Mouse (Mus musculus) E14TG2a.4 (cell line): Measurements from ENCODE around the gene Pdcd2.

Experiments
- H3K27me3 ChIP-seq: 2 replicates; pipeline ENCODE4 v1.6.1; 2014; ENCODE audit warnings: low read length, control low read depth; ENCODE audit not compliant: insufficient read depth
- H3K36me3 ChIP-seq: 2 replicates; pipeline ENCODE4 v1.6.1; 2014; ENCODE audit warnings: low read length, control low read depth; ENCODE audit not compliant: insufficient read depth
- H3K4me1 ChIP-seq: replicated peaks from 2 replicates; pipeline ENCODE4 v1.6.1; 2014; ENCODE audit warnings: low read depth, low read length, control low read depth
- H3K4me3 ChIP-seq: replicated peaks from 2 replicates; pipeline ENCODE4 v1.5.1; 2014; ENCODE audit warnings: mild to moderate bottlenecking, low read length
- H3K9me3 ChIP-seq: 2 replicates; pipeline ENCODE4 v1.6.1; 2014; ENCODE audit warnings: low read length, control low read depth
- CTCF ChIP-seq: conservative IDR thresholded peaks from 2 replicates; pipeline ENCODE4 v1.5.1; 2014; ENCODE audit warnings: low read length
- NANOG ChIP-seq: IDR thresholded peaks from 2 replicates; pipeline ENCODE4 v1.6.1; 2014; ENCODE audit warnings: borderline replicate concordance, low read length, mixed read lengths
- POU5F1 ChIP-seq: IDR thresholded peaks from 2 replicates; pipeline ENCODE4 v1.6.1; 2014; ENCODE audit warnings: low read length, borderline replicate concordance

Pdcd2 gene

GRCm38 (mm10) chr17:15518186-15518585 lies 8.9 kb downstream of the Pdcd2 start:
- Histone ChIP-seq H3K9me3 (no peaks in the 10 kb centered on the region), H3K4me3 (no peak overlapping the region), H3K4me1 (no peaks in the 10 kb centered on the region), H3K27me3 (no peaks in the 10 kb centered on the region), H3K36me3 (peaks cover 99% of the 10 kb centered on the region)
- TF ChIP-seq NANOG (no peak), POU5F1 (no peak), CTCF (no peak)

- Histone ChIP-seq H3K4me1 (no peaks in the 10 kb centered on the region), H3K9me3 (no peaks in the 10 kb centered on the region), H3K4me3 (no peak overlapping the region), H3K27me3 (no peaks in the 10 kb centered on the region), H3K36me3 (peaks cover 99% of the 10 kb centered on the region)
- TF ChIP-seq NANOG (no peak), POU5F1 (no peak), CTCF (no peak)
These were observed 9.3 kb downstream of the Pdcd2 start for GRCm38 (mm10) chr17:15517776-15518175.

GRCm38 (mm10) chr17:15510694-15511093 lies 16.4 kb downstream of the Pdcd2 start:
- TF ChIP-seq CTCF (no peak), POU5F1 (no peak), NANOG (no peak)
- H3K4me3 ChIP-seq = no peak overlapping the region
- H3K27me3 ChIP-seq = no peaks in the 10 kb centered on the region
- H3K9me3 ChIP-seq = no peaks in the 10 kb centered on the region
- peaks cover 98% of the 10 kb centered on the region for H3K36me3 ChIP-seq
- H3K4me1 ChIP-seq = peaks cover 5% of the 10 kb centered on the region; the same call in 1 of the 2 replicates

- Histone ChIP-seq H3K9me3 (no peaks in the 10 kb centered on the region), H3K27me3 (no peaks in the 10 kb centered on the region)
These were observed 27.3 kb downstream of the Pdcd2 start, which contains the start of the genes Psmb1 and Tbp for GRCm38 (mm10) chr17:15499656-15500394. Gene Psmb1, minus strand, starts transcription at chr17:15499751. Gene Tbp, plus strand, starts transcription at chr17:15499888.

GRCm38 (mm10) chr17:15498753-15499113 lies 28.4 kb downstream of the Pdcd2 start:
- H3K36me3 ChIP-seq = peaks cover 53% of the 10 kb centered on the region
- peaks cover 56% of the 10 kb centered on the region for H3K4me1 ChIP-seq
- TF ChIP-seq CTCF = no peak
- H3K9me3 ChIP-seq = no peaks in the 10 kb centered on the region
- peak overlapping the region; percentile 99 for H3K4me3 ChIP-seq
- H3K27me3 ChIP-seq = no peaks in the 10 kb centered on the region

More at GRCm38 (mm10) chr17:15499656-15500394, 27.3 kb downstream of the Pdcd2 start, which contains the start of the genes Psmb1 and Tbp:
- Histone ChIP-seq H3K4me3 (peak within 1 kb of the TSS; percentile 99), H3K4me1 (peaks cover 57% of the 10 kb centered on the region), H3K36me3 (peaks cover 53% of the 10 kb centered on the region)
- TF ChIP-seq CTCF = no peak
- no peak for TF ChIP-seq POU5F1
- no peak for TF ChIP-seq NANOG

- peaks cover 55% of the 10 kb centered on the region for H3K4me1 ChIP-seq
- TF ChIP-seq POU5F1 = no peak
- TF ChIP-seq NANOG = no peak
- no peak for TF ChIP-seq CTCF
- peak overlapping the region; percentile 99 for H3K4me3 ChIP-seq
- no peaks in the 10 kb centered on the region for H3K9me3 ChIP-seq
- no peaks in the 10 kb centered on the region for H3K27me3 ChIP-seq
- peaks cover 53% of the 10 kb centered on the region for H3K36me3 ChIP-seq
These were observed 29.0 kb downstream of the Pdcd2 start for GRCm38 (mm10) chr17:15497882-15498752.

- no peaks in the 10 kb centered on the region for H3K9me3 ChIP-seq
- H3K4me1 ChIP-seq = peaks cover 20% of the 10 kb centered on the region
- TF ChIP-seq NANOG (no peak), CTCF (no peak)
- no peaks in the 10 kb centered on the region for H3K27me3 ChIP-seq
- H3K36me3 ChIP-seq = peaks cover 74% of the 10 kb centered on the region
- no peak overlapping the region for H3K4me3 ChIP-seq
These were observed 36.6 kb downstream of the Pdcd2 start for GRCm38 (mm10) chr17:15490542-15490941.

GRCm38 (mm10) chr17:15472671-15473070 lies 54.4 kb downstream of the Pdcd2 start:
- no peaks in the 10 kb centered on the region for H3K27me3 ChIP-seq
- no peaks in the 10 kb centered on the region for H3K9me3 ChIP-seq
- TF ChIP-seq NANOG (no peak), CTCF (peak; percentile 38)
- H3K4me1 ChIP-seq = no peaks in the 10 kb centered on the region
- H3K4me3 ChIP-seq = no peak overlapping the region
- peaks cover 81% of the 10 kb centered on the region for H3K36me3 ChIP-seq
